Mouse (Mus musculus): Measurements from ENCODE around the gene Atp6ap1l.

Gene Atp6ap1l

GRCm38 (mm10) chr13:90886568-90886983, 18.6 kb downstream of the Atp6ap1l start:
- peak; percentile 80 for DNase-seq (ENCODE audit: extremely low spot score)

DNA sequence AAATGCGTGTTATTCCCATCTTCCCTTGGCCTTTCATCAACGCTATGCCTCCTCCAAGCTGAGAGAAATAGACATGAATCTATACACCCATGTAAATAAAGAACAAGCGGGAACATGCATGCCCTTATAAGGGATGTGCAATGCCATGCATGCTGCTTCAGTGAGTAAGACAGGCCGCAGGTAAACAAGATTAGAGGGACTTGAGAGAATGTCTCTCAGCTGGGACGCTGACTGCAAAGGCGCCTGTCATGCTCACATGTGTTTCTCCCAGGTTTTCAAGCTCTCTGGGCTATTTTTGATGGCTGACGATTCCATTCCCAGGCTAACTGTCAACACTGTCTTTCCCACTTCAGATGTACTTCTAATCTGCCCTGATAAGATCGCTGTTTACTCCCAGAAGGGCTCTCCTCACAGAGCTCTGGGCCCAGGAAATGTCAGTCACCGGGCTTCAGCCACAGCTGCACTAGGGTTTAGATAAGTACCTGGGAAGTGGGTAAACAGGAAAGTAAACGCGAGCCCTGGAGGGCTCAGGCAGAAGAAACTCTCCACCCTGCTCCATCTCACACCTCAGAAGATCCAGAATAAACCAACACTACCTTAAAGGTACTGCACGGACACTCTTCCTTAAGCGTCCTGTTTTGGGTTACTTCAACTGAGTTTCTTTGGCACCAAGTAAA, 19.2 kb downstream of the Atp6ap1l start:
- peak; percentile 10 for DNase-seq (ENCODE audit: extremely low spot score)

DNA sequence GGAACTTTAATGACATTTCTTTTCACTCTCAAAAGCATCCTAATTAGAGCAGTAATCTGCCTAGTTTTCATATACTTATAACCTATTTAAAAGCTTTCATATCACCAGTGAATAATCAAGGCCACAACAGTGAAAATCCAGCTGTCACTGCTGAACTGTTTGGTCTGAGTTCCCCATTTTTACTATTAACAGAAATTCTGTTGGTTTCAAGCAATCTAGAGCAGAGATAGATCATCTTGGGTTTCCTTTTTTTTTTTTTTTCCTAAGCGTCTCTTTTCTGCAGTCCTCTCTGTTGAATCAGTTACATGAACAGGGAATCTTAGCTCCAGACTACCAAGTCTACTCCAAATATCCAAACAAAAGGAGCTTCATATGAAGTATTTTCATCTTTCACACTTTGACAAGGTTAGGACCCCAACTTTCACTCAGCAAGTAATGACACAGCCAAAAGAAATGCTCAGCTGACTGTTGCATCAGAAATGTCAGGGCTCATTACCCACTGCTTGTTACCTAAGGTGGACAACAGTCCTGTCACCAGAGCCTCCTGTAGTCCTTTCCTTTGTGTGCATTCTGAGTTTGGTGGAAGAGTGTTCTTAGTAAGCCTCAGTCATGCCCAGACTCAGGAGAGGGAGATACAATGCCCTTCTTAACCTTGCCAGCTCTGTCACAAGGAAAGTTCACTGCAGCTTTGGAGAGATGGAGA, 23.3 kb downstream of the Atp6ap1l start:
- no peak for DNase-seq (ENCODE audit: extremely low spot score)

- DNase-seq (ENCODE audit: extremely low spot score), result no peak
Measured at GRCm38 (mm10) chr13:90871579-90871978, 33.6 kb downstream of the Atp6ap1l start.

DNA sequence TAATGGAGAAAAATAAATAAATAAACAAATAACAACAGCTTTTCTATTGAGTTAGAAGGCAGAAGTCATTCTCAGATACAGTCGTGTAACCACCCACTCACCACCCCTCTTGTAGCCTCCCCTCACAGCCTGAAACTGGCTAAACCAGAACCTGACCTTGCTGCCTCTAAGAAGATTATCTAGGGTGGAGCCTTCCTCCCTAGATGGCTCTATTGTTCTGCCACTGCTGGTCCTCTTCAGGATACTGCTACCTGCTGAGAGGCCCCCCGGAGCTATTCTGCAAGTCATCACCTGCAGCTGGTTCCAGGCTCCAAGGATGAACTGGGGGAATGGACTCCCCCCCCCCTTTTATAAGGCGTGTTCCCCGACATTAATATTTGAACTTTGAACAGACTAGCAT, 36.0 kb downstream of the Atp6ap1l start:
- no peak for DNase-seq (ENCODE audit: extremely low spot score)

GRCm38 (mm10) chr13:90862138-90862537, 43.0 kb downstream of the Atp6ap1l start:
- no peak for DNase-seq (ENCODE audit: extremely low spot score)

DNA sequence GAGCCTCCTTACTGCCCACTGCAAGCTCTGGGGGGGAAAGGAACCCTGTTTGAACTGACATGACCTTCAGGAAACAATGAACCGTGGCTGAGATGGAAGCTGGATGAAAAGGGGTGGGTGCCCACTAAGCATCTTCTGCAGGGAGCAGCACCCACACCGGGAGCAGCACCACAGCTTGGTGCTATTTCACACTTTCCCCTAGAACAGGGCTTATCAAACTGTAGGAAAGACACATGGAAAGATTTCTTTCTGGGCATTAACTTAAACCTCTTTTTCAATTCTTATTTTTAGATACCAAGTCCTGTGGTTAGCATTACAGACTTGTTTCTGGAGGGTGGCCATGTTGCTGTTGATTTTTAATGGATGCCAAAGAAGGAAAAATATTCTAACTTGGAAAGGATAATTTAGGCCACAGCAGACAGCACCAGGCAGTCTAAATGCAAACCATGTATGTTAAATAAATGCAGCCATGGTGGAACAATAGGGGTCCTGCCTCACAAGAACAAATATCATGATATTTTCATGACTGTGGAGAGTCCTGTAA, 44.2 kb downstream of the Atp6ap1l start:
- no peak for DNase-seq (ENCODE audit: extremely low spot score)

- DNase-seq (ENCODE audit: extremely low spot score), result no peak
Measured at GRCm38 (mm10) chr13:90852727-90853630, 52.2 kb downstream of the Atp6ap1l start.

DNA sequence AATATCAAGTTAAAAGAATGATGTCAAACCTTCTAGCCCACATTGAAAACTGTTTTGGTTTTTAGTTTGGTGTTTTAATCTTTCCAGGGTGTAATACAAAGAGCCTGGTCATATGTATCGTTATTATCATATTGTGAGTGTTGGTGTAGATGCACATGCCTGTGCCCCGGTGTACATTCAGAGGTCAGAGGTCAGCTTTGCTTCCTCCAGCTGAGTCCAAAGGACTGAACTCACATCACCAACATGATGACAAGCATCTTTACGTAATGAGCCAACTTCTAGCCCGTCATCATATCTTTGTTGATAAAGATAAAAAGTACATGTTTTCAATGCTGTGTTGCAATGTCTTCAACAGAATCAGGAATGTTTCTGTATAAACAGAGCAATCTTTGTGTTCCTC, 53.4 kb downstream of the Atp6ap1l start:
- no peak for DNase-seq (ENCODE audit: extremely low spot score)

- no peak for DNase-seq (ENCODE audit: extremely low spot score)
Measured at GRCm38 (mm10) chr13:90844191-90844590, 61.0 kb downstream of the Atp6ap1l start.

DNA sequence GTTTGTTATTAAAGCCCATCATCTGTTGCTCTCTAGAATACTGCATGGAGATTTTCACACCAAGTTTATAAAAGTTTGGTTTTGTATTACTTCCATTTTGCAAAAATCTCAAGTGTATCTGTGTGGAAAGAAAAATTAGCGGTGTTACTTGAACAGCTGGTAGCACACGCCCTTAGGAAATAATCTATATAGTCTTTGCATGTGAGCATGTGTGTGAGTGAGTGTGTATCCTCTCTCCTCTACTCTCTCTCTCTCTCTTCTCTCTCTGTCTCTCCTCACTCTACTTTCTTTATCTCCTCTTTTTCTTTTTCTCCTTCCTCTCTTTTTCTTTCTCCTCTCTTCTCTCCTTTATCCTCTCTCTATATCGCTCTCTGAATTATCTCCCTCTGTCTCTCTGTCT, 61.7 kb downstream of the Atp6ap1l start:
- DNase-seq (ENCODE audit: extremely low spot score), result no peak

DNA sequence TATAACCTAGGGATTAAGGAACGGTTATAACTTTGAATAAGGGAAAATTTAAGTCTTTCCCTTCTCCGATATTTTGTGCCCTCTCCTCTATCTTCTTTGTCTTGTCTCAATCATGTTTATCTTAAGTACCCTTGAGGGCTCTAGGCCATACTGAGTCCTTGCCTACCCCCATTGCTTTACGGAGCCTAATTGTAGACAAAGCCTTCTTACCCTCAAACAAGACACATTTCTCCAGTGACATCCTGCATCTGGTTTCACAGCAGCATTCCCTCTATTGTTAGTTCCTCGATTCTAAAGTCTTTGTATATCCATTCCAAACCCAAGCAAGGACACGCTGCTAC, 64.0 kb downstream of the Atp6ap1l start:
- DNase-seq (ENCODE audit: extremely low spot score), result no peak

- DNase-seq (ENCODE audit: extremely low spot score), result peak; percentile 74
Measured at GRCm38 (mm10) chr13:90840530-90841212, 64.5 kb downstream of the Atp6ap1l start.

DNA sequence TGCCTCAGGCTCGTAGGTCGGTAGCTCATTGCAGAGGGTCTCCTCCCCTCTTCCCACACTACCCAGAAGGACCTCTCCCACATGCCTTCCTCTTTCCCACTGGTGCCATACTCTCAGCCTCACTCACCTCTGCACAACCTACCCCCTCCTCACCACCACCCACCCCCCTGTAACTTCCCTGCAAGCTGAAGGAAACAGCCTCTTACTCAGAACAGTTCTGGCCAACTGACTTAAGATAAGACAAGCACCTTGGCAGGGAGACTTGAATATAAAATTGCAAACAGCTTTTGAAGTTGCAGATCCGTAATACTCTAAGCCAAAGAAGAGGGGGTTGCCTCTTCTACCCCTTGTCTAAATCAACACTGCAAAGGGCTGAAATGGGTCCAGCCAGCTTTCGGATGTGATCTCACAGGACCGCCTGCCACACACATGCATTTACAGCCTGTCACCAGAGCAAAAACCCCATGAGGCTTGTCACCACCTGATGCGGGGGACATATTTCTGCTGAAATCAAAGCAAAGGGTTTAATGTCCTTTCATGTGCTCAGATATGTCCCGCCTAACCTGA, 71.4 kb downstream of the Atp6ap1l start:
- no peak for DNase-seq (ENCODE audit: extremely low spot score)
